Mouse (Mus musculus) limb, embryonic 12.5 days (tissue): ENCODE results near the gene Ciapin1. TPM values are rescaled to one million over a fixed set of nuclear protein-coding genes. Genes with fewer than 3 reads are reported as not detected.
"Not testable (repeated sequence)": the region's sequence is repeated elsewhere in the genome, so short reads cannot be mapped to it uniquely, and the experiment has no call there.

Experiments used
- ATAC-seq: fragments of 200-750 bp; cut with Nextera tagmentation; 2 replicates; pipeline ENCODE4 v1.8.0; 2017; ENCODE audit warnings: low read depth, moderate TSS enrichment; ENCODE audit not compliant: insufficient number of reproducible peaks, insufficient read depth, low FRiP score, low TSS enrichment
- H3K27ac ChIP-seq: fragments of 300-500 bp; sonication (generic); 2 replicates; pipeline ENCODE4 v1.5.1; 2016; ENCODE audit warnings: mild to moderate bottlenecking, moderate library complexity
- H3K27me3 ChIP-seq: fragments of 300-500 bp; sonication (generic); 2 replicates; pipeline ENCODE4 v1.6.1; 2016; ENCODE audit warnings: mild to moderate bottlenecking, moderate library complexity
- H3K36me3 ChIP-seq: fragments of 300-500 bp; sonication (generic); 2 replicates; pipeline ENCODE4 v1.6.1; 2016; ENCODE audit warnings: mild to moderate bottlenecking, moderate library complexity
- H3K4me1 ChIP-seq: fragments of 300-500 bp; sonication (generic); replicated peaks from 2 replicates; pipeline ENCODE4 v1.6.1; 2016
- H3K4me2 ChIP-seq: fragments of 300-500 bp; sonication (generic); 2 replicates; pipeline ENCODE4 v1.6.1; 2016; ENCODE audit warnings: mild to moderate bottlenecking, moderate library complexity
- H3K4me3 ChIP-seq: fragments of 300-500 bp; sonication (generic); replicated peaks from 2 replicates; pipeline ENCODE4 v1.5.1; 2016; ENCODE audit warnings: mild to moderate bottlenecking
- H3K9ac ChIP-seq: fragments of 300-500 bp; sonication (generic); replicated peaks from 2 replicates; pipeline ENCODE4 v1.6.1; 2016; ENCODE audit warnings: mild to moderate bottlenecking, moderate library complexity
- H3K9me3 ChIP-seq: fragments of 300-500 bp; sonication (generic); 2 replicates; pipeline ENCODE4 v1.6.1; 2016; ENCODE audit warnings: mild to moderate bottlenecking, moderate library complexity
- WGBS: fragments of 180-500 bp; shearing (Covaris S2); methylation state at CpG from one replicate; pipeline ENCODE4 v1.1.7; 2016; 5-methylcytosine and 5-hydroxymethylcytosine counted together
- polyA plus RNA-seq: library from polyadenylated mRNA; unstranded; fragments of >200 nt; fragmentation: Nextera tagmentation; extraction: Ambion mirVana; gene quantifications from 2 replicates; pipeline ENCODE4 v1.2.1, GENCODE M21; 2016

Ciapin1 gene
- polyA plus RNA-seq, 1 experiment from 2014 or later, result 156 TPM

DNA sequence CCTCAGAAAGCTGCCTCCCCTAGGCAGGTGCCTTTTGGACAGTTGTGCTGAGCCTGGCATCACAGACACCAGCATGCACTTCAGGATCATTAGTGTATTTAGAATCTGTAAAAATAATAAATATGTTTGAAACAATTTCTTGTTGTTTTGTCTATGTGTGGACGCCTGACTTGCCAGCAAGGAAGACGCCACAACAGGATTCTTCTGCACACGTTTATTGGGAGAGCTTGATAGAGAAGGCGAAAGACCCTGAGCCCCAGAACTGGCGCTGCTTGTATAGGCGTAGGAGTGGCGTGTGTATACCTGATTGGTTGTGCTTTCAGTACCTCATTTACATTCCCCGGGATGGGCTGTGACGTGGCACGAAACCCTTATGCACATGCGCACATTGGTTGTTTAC lies 16.6 kb upstream of the Ciapin1 start:
- Histone ChIP-seq H3K36me3 (peaks cover 55% of the 10 kb centered on the region), H3K4me1 (peaks cover 13% of the 10 kb centered on the region)
- H3K9ac ChIP-seq, H3K27me3 ChIP-seq, H3K27ac ChIP-seq, ATAC-seq, H3K4me2 ChIP-seq, H3K4me3 ChIP-seq, H3K9me3 ChIP-seq: not testable (repeated sequence)
- 90% methylated on average over 11 of the region's 11 CpGs for WGBS

GRCm38 (mm10) chr8:94850049-94850448 lies 11.9 kb upstream of the Ciapin1 start:
- H3K27ac ChIP-seq, result no peak overlapping the region
- no peak overlapping the region for H3K4me2 ChIP-seq
- no peak overlapping the region for H3K9ac ChIP-seq
- WGBS, result 94% methylated on average over 5 of the region's 5 CpGs
- ATAC-seq, result no peak
- H3K36me3 ChIP-seq, result peaks cover 91% of the 10 kb centered on the region
- H3K9me3 ChIP-seq, result no peaks in the 10 kb centered on the region
- no peak overlapping the region for H3K4me3 ChIP-seq
- H3K27me3 ChIP-seq, result no peaks in the 10 kb centered on the region
- H3K4me1 ChIP-seq, result no peaks in the 10 kb centered on the region

DNA sequence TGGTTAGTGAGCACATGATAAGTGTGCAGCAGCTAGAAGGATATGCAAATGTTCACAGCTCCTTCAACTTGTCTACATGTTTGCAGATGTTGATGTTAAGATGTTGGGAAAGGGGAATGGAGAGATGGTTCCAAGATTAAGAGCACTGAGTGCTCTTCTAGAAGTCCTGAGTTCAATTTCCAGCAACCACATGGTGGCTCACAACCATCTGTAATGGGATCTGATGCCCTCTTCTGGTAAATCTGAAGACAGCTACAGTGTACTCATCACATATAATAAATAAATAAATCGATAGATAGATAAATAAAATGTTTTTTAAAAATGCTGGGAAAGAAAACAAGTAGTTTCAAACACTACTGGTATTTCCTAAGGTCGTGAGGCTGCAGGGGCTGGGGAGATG lies 3.0 kb upstream of the Ciapin1 start:
- H3K4me2 ChIP-seq, result no peak overlapping the region
- no peaks in the 10 kb centered on the region for H3K27me3 ChIP-seq
- H3K36me3 ChIP-seq, result peaks cover 29% of the 10 kb centered on the region
- H3K9me3 ChIP-seq, result no peaks in the 10 kb centered on the region
- ATAC-seq, result no peak
- no peak overlapping the region for H3K9ac ChIP-seq
- H3K4me1 ChIP-seq, result peaks cover 16% of the 10 kb centered on the region
- 49% methylated on average over 2 of the region's 2 CpGs for WGBS
- no peak overlapping the region for H3K27ac ChIP-seq
- no peak overlapping the region for H3K4me3 ChIP-seq

- Histone ChIP-seq H3K9ac (peak overlapping the region; percentile 92), H3K4me2 (peak overlapping the region; percentile 64), H3K27me3 (no peaks in the 10 kb centered on the region), H3K9me3 (no peaks in the 10 kb centered on the region), H3K36me3 (0 out of 2 replicates have a peak, but pooled peaks cover 6% of the 10 kb centered on the region), H3K4me3 (peak overlapping the region; percentile 89), H3K4me1 (peaks cover 16% of the 10 kb centered on the region), H3K27ac (peak overlapping the region; percentile 84)
- under 1% methylated on average over 24 of the region's 24 CpGs for WGBS
- ATAC-seq, result peak; percentile 69
Measured at GRCm38 (mm10) chr8:94838600-94838999, 442 bp upstream of the Ciapin1 start.

GRCm38 (mm10) chr8:94836456-94837240 lies 1.5 kb downstream of the Ciapin1 start:
- WGBS, result 75% methylated on average over 11 of the region's 11 CpGs
- no peaks in the 10 kb centered on the region for H3K27me3 ChIP-seq
- H3K4me2 ChIP-seq, result peak overlapping the region; percentile 86
- ATAC-seq, result no peak
- no peak overlapping the region for H3K27ac ChIP-seq
- peak overlapping the region; percentile 89 for H3K4me3 ChIP-seq
- H3K9ac ChIP-seq, result peak overlapping the region; percentile 92; the same call in 1 of the 2 replicates
- H3K36me3 ChIP-seq, result peaks cover 7% of the 10 kb centered on the region
- peaks cover 16% of the 10 kb centered on the region for H3K4me1 ChIP-seq
- no peaks in the 10 kb centered on the region for H3K9me3 ChIP-seq

DNA sequence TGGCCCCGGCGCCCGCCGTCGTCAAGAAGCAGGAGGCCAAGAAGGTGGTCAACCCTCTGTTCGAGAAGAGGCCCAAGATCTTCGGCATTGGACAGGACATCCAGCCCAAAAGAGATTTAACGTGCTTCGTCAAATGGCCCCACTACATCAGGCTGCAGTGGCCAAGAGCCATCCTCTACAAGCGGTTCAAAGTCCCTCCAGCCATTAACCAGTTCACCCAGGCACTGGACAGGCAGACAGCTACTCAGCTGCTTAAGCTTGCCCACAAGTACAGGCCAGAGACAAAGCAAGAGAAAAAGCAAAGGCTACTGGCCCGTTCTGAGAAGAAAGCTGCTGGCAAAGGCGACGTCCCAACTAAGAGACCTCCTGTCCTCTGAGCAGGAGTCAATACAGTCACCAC lies 2.4 kb downstream of the Ciapin1 start:
- H3K4me2 ChIP-seq, ATAC-seq, H3K4me3 ChIP-seq, H3K27ac ChIP-seq, H3K9ac ChIP-seq, H3K9me3 ChIP-seq, H3K27me3 ChIP-seq: not testable (repeated sequence)
- WGBS, result 96% methylated on average over 13 of the region's 13 CpGs
- H3K4me1 ChIP-seq, result peaks cover 16% of the 10 kb centered on the region
- peaks cover 15% of the 10 kb centered on the region for H3K36me3 ChIP-seq

DNA sequence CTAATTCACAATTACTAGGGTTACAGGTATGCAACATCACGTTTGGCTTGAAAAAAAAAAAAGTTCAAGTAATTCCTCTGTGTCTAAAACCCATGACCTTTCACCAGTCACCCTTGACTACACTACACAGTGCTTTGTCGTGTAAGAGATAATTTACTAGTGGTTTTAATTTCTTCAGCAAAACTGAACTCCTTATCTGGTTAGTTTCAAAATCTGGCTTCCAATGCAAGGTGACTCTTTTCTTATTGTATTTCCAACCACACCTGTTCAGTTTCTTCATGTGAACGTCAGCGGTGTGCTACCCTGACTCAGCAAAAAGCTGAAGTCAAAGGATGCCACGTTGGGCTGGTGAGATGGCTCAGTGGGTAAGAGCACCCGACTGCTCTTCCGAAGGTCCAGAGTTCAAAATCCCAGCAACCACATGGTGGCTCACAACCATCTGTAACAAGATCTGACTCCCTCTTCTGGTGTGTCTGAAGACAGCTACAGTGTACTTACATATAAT lies 4.2 kb downstream of the Ciapin1 start:
- peaks cover 32% of the 10 kb centered on the region for H3K36me3 ChIP-seq
- peaks cover 13% of the 10 kb centered on the region for H3K4me1 ChIP-seq
- not testable (repeated sequence) for H3K4me2 ChIP-seq, H3K4me3 ChIP-seq, H3K9me3 ChIP-seq, ATAC-seq, H3K27me3 ChIP-seq, H3K27ac ChIP-seq, H3K9ac ChIP-seq
- WGBS, result 82% methylated on average over 7 of the region's 7 CpGs

DNA sequence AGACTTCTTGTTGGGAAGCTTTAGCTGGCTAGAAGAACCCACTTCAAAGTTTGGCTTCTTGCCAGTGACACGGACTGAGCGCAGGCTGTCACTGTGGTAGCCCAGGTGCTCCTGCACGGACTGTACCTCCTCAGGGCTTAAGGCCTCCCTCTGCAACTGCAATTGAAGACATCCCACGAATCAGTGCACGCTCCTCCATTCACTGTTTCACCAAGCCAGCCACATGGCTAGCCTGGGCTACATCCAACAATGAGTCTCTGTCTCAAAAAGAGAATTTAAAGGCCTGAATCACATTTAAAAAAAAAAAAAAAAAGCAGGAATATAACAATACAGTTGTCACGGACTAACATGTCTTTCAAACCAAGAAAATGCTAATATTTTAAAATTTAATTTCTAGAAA lies 9.9 kb downstream of the Ciapin1 start:
- ATAC-seq, result no peak
- H3K9ac ChIP-seq, result no peak overlapping the region

GRCm38 (mm10) chr8:94826210-94826609 lies 11.9 kb downstream of the Ciapin1 start:
- WGBS, result 93% methylated on average over 5 of the region's 5 CpGs
- no peaks in the 10 kb centered on the region for H3K4me1 ChIP-seq
- no peak overlapping the region for H3K4me3 ChIP-seq
- H3K9ac ChIP-seq, result no peak overlapping the region
- no peak overlapping the region for H3K4me2 ChIP-seq
- no peak overlapping the region for H3K27ac ChIP-seq
- ATAC-seq, result no peak
- H3K27me3 ChIP-seq, result no peaks in the 10 kb centered on the region
- H3K9me3 ChIP-seq, result no peaks in the 10 kb centered on the region; the same call in 1 of the 2 replicates
- H3K36me3 ChIP-seq, result peaks cover 90% of the 10 kb centered on the region

More for the DNA sequence above, 9.9 kb downstream of the Ciapin1 start:
- Histone ChIP-seq H3K36me3 (peaks cover 80% of the 10 kb centered on the region), H3K27me3 (no peaks in the 10 kb centered on the region), H3K4me3 (no peak overlapping the region), H3K9me3 (no peaks in the 10 kb centered on the region; the same call in 1 of the 2 replicates), H3K4me2 (no peak overlapping the region), H3K27ac (no peak overlapping the region), H3K4me1 (no peaks in the 10 kb centered on the region)
- WGBS, result 93% methylated on average over 6 of the region's 6 CpGs

- no peak for ATAC-seq
- WGBS, result 89% methylated on average over 6 of the region's 6 CpGs
- peaks cover 90% of the 10 kb centered on the region for H3K36me3 ChIP-seq
- no peaks in the 10 kb centered on the region for H3K4me1 ChIP-seq
- H3K4me3 ChIP-seq, result no peak overlapping the region
- H3K9ac ChIP-seq, result no peak overlapping the region
- H3K27ac ChIP-seq, result no peak overlapping the region
- H3K4me2 ChIP-seq, result no peak overlapping the region
- H3K27me3 ChIP-seq, result no peaks in the 10 kb centered on the region
- no peaks in the 10 kb centered on the region; the same call in 1 of the 2 replicates for H3K9me3 ChIP-seq
Measured at GRCm38 (mm10) chr8:94825170-94825569, 13.0 kb downstream of the Ciapin1 start.

GRCm38 (mm10) chr8:94822637-94823560 lies 15.3 kb downstream of the Ciapin1 start:
- WGBS, result 78% methylated on average over 23 of the region's 23 CpGs
- peak; percentile 34; the same call in 1 of the 2 replicates for ATAC-seq
- Histone ChIP-seq H3K4me1 (no peaks in the 10 kb centered on the region), H3K9me3 (no peaks in the 10 kb centered on the region), H3K27ac (no peak overlapping the region), H3K36me3 (peaks cover 76% of the 10 kb centered on the region), H3K9ac (no peak overlapping the region), H3K4me3 (no peak overlapping the region), H3K4me2 (no peak overlapping the region), H3K27me3 (no peaks in the 10 kb centered on the region)
